Mouse (Mus musculus) G1E (cell line): ENCODE measurements around the gene Poldip3.

Source experiments
- CTCF ChIP-seq: IDR thresholded peaks from 2 replicates; pipeline ENCODE4 v1.5.1; 2012; ENCODE audit warnings: low read depth, low read length, inconsistent platforms, mixed read lengths
- GATA1 ChIP-seq: IDR thresholded peaks from 2 replicates; pipeline ENCODE4 v1.6.1; 2012; ENCODE audit warnings: borderline replicate concordance, low read length, inconsistent platforms, mixed read lengths
- GATA2 ChIP-seq: IDR thresholded peaks from 2 replicates; pipeline ENCODE4 v1.6.1; 2012; ENCODE audit warnings: low read depth, low read length, inconsistent platforms, borderline replicate concordance
- POLR2AphosphoS5 ChIP-seq: IDR thresholded peaks from 2 replicates; pipeline ENCODE4 v1.6.1; 2012; ENCODE audit warnings: low read depth, low read length, inconsistent platforms; ENCODE audit not compliant: insufficient replicate concordance
- TAL1 ChIP-seq: conservative IDR thresholded peaks from 2 replicates; pipeline ENCODE4 v1.6.1; 2012; ENCODE audit warnings: low read depth, low read length, inconsistent platforms, mixed read lengths

- TF ChIP-seq CTCF: no peak
- no peak for TF ChIP-seq POLR2AphosphoS5
- no peak for TF ChIP-seq GATA1
- TF ChIP-seq TAL1: no peak
- no peak for TF ChIP-seq GATA2
Measured at GRCm38 (mm10) chr15:83148395-83148794, 789 bp downstream of the Poldip3 start.
